Mouse (Mus musculus): ENCODE measurements around the gene Hcfc1.

Hcfc1 gene

GRCm38 (mm10) chrX:73941860-73942259, 24.3 kb downstream of the Hcfc1 start:
- ATAC-seq (ENCODE audit: low TSS enrichment): no peak

- no peak for ATAC-seq (ENCODE audit: low TSS enrichment)
These were observed 34.3 kb downstream of the Hcfc1 start for GRCm38 (mm10) chrX:73931871-73932270.

- no peak for ATAC-seq (ENCODE audit: low TSS enrichment)
These were observed 35.6 kb downstream of the Hcfc1 start, which contains the start of gene Renbp for GRCm38 (mm10) chrX:73930402-73931062. Gene Renbp (minus strand): TSS chrX:73930850.

- ATAC-seq (ENCODE audit: low TSS enrichment): no peak
These were observed 43.6 kb downstream of the Hcfc1 start for GRCm38 (mm10) chrX:73922550-73922882.

GRCm38 (mm10) chrX:73921823-73922549, 44.2 kb downstream of the Hcfc1 start, which contains the start of the genes Arhgap4 and Naa10:
Gene Arhgap4 (minus strand): TSS chrX:73921870.
Gene Naa10 (minus strand): TSS chrX:73921944.
- ATAC-seq (ENCODE audit: low TSS enrichment): peak; percentile 97

- ATAC-seq (ENCODE audit: low TSS enrichment): peak; percentile 48; the same call in 1 of the 2 replicates
These were observed 44.8 kb downstream of the Hcfc1 start for GRCm38 (mm10) chrX:73921285-73921822.

- ATAC-seq (ENCODE audit: low TSS enrichment): no peak
These were observed 47.5 kb downstream of the Hcfc1 start for GRCm38 (mm10) chrX:73918631-73919030.

- no peak for ATAC-seq (ENCODE audit: low TSS enrichment)
These were observed 49.2 kb downstream of the Hcfc1 start for GRCm38 (mm10) chrX:73916945-73917344.

- peak; percentile 99 for ATAC-seq (ENCODE audit: low TSS enrichment)
These were observed 51.1 kb downstream of the Hcfc1 start for GRCm38 (mm10) chrX:73914827-73915703.

GRCm38 (mm10) chrX:73911588-73911987, 54.6 kb downstream of the Hcfc1 start:
- ATAC-seq (ENCODE audit: low TSS enrichment): no peak

GRCm38 (mm10) chrX:73911156-73911555, 55.0 kb downstream of the Hcfc1 start:
- ATAC-seq (ENCODE audit: low TSS enrichment): no peak

GRCm38 (mm10) chrX:73910451-73910850, 55.7 kb downstream of the Hcfc1 start:
- no peak for ATAC-seq (ENCODE audit: low TSS enrichment)

GRCm38 (mm10) chrX:73910049-73910448, 56.1 kb downstream of the Hcfc1 start:
- no peak for ATAC-seq (ENCODE audit: low TSS enrichment)

- ATAC-seq (ENCODE audit: low TSS enrichment): no peak
These were observed 68.2 kb downstream of the Hcfc1 start for GRCm38 (mm10) chrX:73897959-73898358.

- ATAC-seq (ENCODE audit: low TSS enrichment): peak; percentile 73; the same call in 1 of the 2 replicates
These were observed 70.4 kb downstream of the Hcfc1 start, which contains the start of gene L1cam for GRCm38 (mm10) chrX:73895719-73896118. Gene L1cam (minus strand): TSS chrX:73896105.

GRCm38 (mm10) chrX:73892833-73893232, 73.3 kb downstream of the Hcfc1 start:
- ATAC-seq (ENCODE audit: low TSS enrichment): no peak

Measured in frontal cortex, adult (tissue).